Mouse (Mus musculus) heart, postnatal 4 days (tissue): ENCODE results near the gene Noc3l. TPM values are rescaled to one million over a fixed set of nuclear protein-coding genes. Genes with fewer than 3 reads are reported as not detected.

Experiments used
- DNase-seq: peaks from one replicate; pipeline ENCODE4 v3.0.0; 2021
- total RNA-seq, 2 experiments: library from RNA; stranded (reverse); gene quantifications; 2 replicates each; pipeline ENCODE4 v1.2.3; 2021

Gene Noc3l
- total RNA-seq: 1 to 10 TPM; 6.6 to 6.9 TPM

- peak; percentile 97 for DNase-seq
Measured at GRCm38 (mm10) chr19:38818766-38819426, at the start of gene Noc3l. Noc3l (minus strand) TSS chr19:38819237.

- no peak for DNase-seq
Measured at GRCm38 (mm10) chr19:38862523-38862922, 43.5 kb upstream of the Noc3l start.

- DNase-seq: no peak
Measured at GRCm38 (mm10) chr19:38858224-38858623, 39.2 kb upstream of the Noc3l start.

- no peak for DNase-seq
Measured at GRCm38 (mm10) chr19:38846373-38846772, 27.3 kb upstream of the Noc3l start.

GRCm38 (mm10) chr19:38844817-38845216 lies 25.8 kb upstream of the Noc3l start:
- no peak for DNase-seq

GRCm38 (mm10) chr19:38837171-38837641 lies 18.2 kb upstream of the Noc3l start:
- DNase-seq: peak; percentile 73

- peak; percentile 94 for DNase-seq
Measured at GRCm38 (mm10) chr19:38836438-38837170, 17.6 kb upstream of the Noc3l start, which contains the start of gene Tbc1d12. Tbc1d12 (plus strand) TSS chr19:38836579.

GRCm38 (mm10) chr19:38836084-38836437 lies 17.0 kb upstream of the Noc3l start:
- DNase-seq: no peak

- no peak for DNase-seq
Measured at GRCm38 (mm10) chr19:38833224-38833623, 14.2 kb upstream of the Noc3l start.

GRCm38 (mm10) chr19:38820186-38820804 lies 1.3 kb upstream of the Noc3l start:
- DNase-seq: no peak

GRCm38 (mm10) chr19:38819427-38819802 lies 378 bp upstream of the Noc3l start:
- no peak for DNase-seq

- no peak for DNase-seq
Measured at GRCm38 (mm10) chr19:38818191-38818590, 846 bp downstream of the Noc3l start.

- DNase-seq: no peak
Measured at GRCm38 (mm10) chr19:38798801-38799200, 20.2 kb downstream of the Noc3l start.

GRCm38 (mm10) chr19:38798291-38798690 lies 20.7 kb downstream of the Noc3l start:
- DNase-seq: no peak

GRCm38 (mm10) chr19:38796546-38796945 lies 22.5 kb downstream of the Noc3l start:
- no peak for DNase-seq

- no peak for DNase-seq
Measured at GRCm38 (mm10) chr19:38793563-38794045, 25.4 kb downstream of the Noc3l start.

GRCm38 (mm10) chr19:38787756-38788155 lies 31.3 kb downstream of the Noc3l start:
- no peak for DNase-seq

GRCm38 (mm10) chr19:38783542-38783941 lies 35.5 kb downstream of the Noc3l start:
- DNase-seq: no peak

- DNase-seq: peak; percentile 28
Measured at GRCm38 (mm10) chr19:38778805-38779204, 40.2 kb downstream of the Noc3l start.

- peak; percentile 73 for DNase-seq
Measured at GRCm38 (mm10) chr19:38775548-38775947, 43.5 kb downstream of the Noc3l start.

GRCm38 (mm10) chr19:38766306-38766705 lies 52.7 kb downstream of the Noc3l start:
- no peak for DNase-seq

- no peak for DNase-seq
Measured at GRCm38 (mm10) chr19:38760441-38760840, 58.6 kb downstream of the Noc3l start.
